Mouse (Mus musculus): ENCODE data around the gene Camkk2.

The Camkk2 gene

GRCm38 (mm10) chr5:122736761-122737160 is 42.4 kb downstream of the Camkk2 start:
- DNase-seq (ENCODE audit: low spot score in 2 of 2), result no peak

- DNase-seq (ENCODE audit: low spot score in 2 of 2), result no peak
Measured at GRCm38 (mm10) chr5:122735853-122736252, 43.4 kb downstream of the Camkk2 start.

- no peak for DNase-seq (ENCODE audit: low spot score in 2 of 2)
Measured at GRCm38 (mm10) chr5:122733881-122734280, 45.3 kb downstream of the Camkk2 start.

- no peak for DNase-seq (ENCODE audit: low spot score in 2 of 2)
Measured at GRCm38 (mm10) chr5:122731991-122732673, 47.1 kb downstream of the Camkk2 start.

GRCm38 (mm10) chr5:122731321-122731720 is 47.9 kb downstream of the Camkk2 start:
- DNase-seq (ENCODE audit: low spot score in 2 of 2), result peak; percentile 71 to 78

GRCm38 (mm10) chr5:122730776-122731175 is 48.4 kb downstream of the Camkk2 start:
- no peak for DNase-seq (ENCODE audit: low spot score in 2 of 2)

GRCm38 (mm10) chr5:122727096-122727495 is 52.1 kb downstream of the Camkk2 start:
- DNase-seq (ENCODE audit: low spot score in 2 of 2), result no peak

- DNase-seq (ENCODE audit: low spot score in 2 of 2), result no peak
Measured at GRCm38 (mm10) chr5:122726595-122726994, 52.6 kb downstream of the Camkk2 start.

GRCm38 (mm10) chr5:122726068-122726467 is 53.1 kb downstream of the Camkk2 start:
- DNase-seq (ENCODE audit: low spot score in 2 of 2), result peak; percentile 84 to 87

- DNase-seq (ENCODE audit: low spot score in 2 of 2), result no peak
Measured at GRCm38 (mm10) chr5:122725453-122725852, 53.8 kb downstream of the Camkk2 start.

GRCm38 (mm10) chr5:122719168-122719567 is 60.0 kb downstream of the Camkk2 start:
- no peak for DNase-seq (ENCODE audit: low spot score in 2 of 2)

- DNase-seq (ENCODE audit: low spot score in 2 of 2), result no peak
Measured at GRCm38 (mm10) chr5:122718400-122718799, 60.8 kb downstream of the Camkk2 start.

- DNase-seq (ENCODE audit: low spot score in 2 of 2), result no peak
Measured at GRCm38 (mm10) chr5:122716793-122717192, 62.4 kb downstream of the Camkk2 start.

GRCm38 (mm10) chr5:122715723-122716122 is 63.5 kb downstream of the Camkk2 start:
- DNase-seq (ENCODE audit: low spot score in 2 of 2), result no peak

- no peak for DNase-seq (ENCODE audit: low spot score in 2 of 2)
Measured at GRCm38 (mm10) chr5:122708819-122709218, 70.4 kb downstream of the Camkk2 start.

GRCm38 (mm10) chr5:122707276-122708181 is 71.7 kb downstream of the Camkk2 start, which contains the start of gene P2rx4:
P2rx4 (plus strand) TSS chr5:122707544.
- DNase-seq (ENCODE audit: low spot score in 2 of 2), result peak; percentile 77 to 86

GRCm38 (mm10) chr5:122706917-122707275 is 72.3 kb downstream of the Camkk2 start:
- no peak for DNase-seq (ENCODE audit: low spot score in 2 of 2)

GRCm38 (mm10) chr5:122705174-122705573 is 74.0 kb downstream of the Camkk2 start:
- no peak for DNase-seq (ENCODE audit: low spot score in 2 of 2)

- no peak for DNase-seq (ENCODE audit: low spot score in 2 of 2)
Measured at GRCm38 (mm10) chr5:122704571-122704970, 74.6 kb downstream of the Camkk2 start.

GRCm38 (mm10) chr5:122703574-122703973 is 75.6 kb downstream of the Camkk2 start:
- no peak for DNase-seq (ENCODE audit: low spot score in 2 of 2)

- no peak for DNase-seq (ENCODE audit: low spot score in 2 of 2)
Measured at GRCm38 (mm10) chr5:122702156-122702555, 77.1 kb downstream of the Camkk2 start.

- DNase-seq (ENCODE audit: low spot score in 2 of 2), result no peak
Measured at GRCm38 (mm10) chr5:122700837-122701212, 78.4 kb downstream of the Camkk2 start.
